Mouse (Mus musculus): ENCODE results near the gene Camta1. TPM values are rescaled to one million over a fixed set of nuclear protein-coding genes. Genes with fewer than 3 reads are reported as not detected.
"Not testable (repeated sequence)": the region's sequence is repeated elsewhere in the genome, so short reads cannot be mapped to it uniquely, and the experiment has no call there.

Camta1 gene
- polyA plus RNA-seq, 1 experiment = 124 TPM

DNA sequence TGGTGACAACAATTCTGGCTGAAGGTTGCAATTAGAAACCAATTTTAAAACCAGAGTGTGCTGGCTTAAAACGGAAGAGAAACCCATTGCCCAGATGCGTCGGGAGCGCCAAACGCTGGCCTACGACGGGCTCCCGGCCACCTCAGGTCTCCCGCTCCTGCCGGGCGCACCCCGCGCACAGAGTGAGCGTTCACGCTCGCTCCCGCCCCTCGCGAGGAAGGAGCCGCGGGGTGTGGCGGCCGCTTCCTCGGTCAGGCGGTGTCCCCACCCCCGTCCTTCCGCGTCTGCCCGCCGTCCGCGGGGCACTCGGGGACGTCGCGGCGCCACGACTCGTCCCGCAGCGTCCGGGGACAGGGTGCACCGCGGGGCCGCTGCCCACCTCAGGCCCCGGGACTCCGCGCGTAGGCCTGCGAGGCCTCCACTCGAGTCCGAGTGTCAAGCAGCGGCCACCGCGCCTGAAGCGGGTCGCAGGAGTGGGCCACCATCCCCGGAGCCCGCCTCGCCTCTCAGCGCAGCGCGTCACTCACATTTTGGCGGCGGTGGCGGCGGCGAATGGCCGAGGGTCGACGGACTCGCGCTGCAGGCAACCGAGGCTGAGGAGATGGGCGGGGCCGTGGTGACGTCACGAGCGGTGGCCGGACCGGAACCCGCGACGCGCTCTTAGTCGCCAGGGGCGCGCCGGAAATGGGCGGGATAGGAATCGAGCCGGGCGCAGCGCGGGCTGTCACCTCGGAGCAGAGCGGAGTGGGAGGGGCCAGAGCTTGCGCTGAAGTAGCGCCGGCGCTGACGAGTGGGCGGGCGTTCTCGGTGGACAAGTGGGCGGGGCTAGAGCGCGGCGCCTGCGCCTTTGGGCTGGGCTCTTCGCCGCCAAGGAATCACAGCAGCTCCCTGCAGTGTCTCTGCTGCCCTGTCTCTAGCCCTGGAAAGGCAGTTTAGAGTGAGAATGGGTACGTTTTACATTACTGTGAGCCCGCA, 804.0 kb downstream of the Camta1 start, which contains the start of gene Vamp3:
TSS of gene Vamp3 (minus strand) at position 617 of the 975 bp plus-strand sequence.
- peak; percentile 96 to 99 for DNase-seq (ENCODE audit: extremely low spot score in 1 of 2, low spot score in 1 of 2)

DNA sequence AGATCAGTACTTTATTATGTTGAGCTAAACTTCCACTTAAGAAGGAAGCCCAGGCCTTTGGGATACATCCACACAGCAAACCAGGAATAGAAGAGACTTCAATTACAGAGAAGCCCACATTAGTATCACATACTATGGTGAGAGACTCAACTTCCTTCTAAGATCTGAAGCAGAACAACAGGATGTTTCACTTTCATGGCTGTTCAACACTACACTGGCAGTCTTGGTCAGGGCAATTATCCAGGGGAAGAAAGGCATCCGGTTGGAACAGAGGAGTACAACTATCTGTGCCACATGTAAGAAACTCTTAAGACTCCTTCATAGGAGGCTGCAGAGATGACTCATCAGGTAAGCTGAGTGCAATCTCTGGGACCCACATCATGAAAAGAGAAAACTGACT, 810.5 kb downstream of the Camta1 start:
- no peak for DNase-seq (ENCODE audit: extremely low spot score in 1 of 2, low spot score in 1 of 2)

DNA sequence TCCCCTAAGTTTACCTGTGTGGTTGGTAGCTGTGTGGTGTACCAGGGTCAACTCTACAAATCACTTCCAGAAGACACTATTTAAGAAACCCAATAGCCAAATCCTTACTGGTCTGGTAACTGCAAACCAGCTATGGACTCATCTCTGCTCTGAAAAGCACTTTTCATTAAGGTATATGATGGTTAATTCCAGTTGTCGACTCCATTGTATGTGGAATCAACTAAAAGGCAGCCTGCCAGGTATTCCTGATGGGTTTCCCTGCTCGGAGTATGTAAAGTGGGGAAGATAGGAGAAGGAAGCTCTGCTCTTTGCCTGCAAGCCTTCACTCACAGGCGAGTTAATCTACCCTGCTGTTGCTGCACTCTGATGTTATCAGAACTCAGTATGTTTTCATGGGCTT, 815.2 kb downstream of the Camta1 start:
- no peak for DNase-seq (ENCODE audit: extremely low spot score in 1 of 2, low spot score in 1 of 2)

- DNase-seq (ENCODE audit: extremely low spot score in 1 of 2, low spot score in 1 of 2) = peak; percentile 54 to 66
Measured at GRCm38 (mm10) chr4:151044944-151045570, 816.6 kb downstream of the Camta1 start.

GRCm38 (mm10) chr4:151044037-151044943, 817.4 kb downstream of the Camta1 start, which contains the start of gene Per3:
Gene Per3, minus strand, starts transcription at chr4:151044665.
- DNase-seq (ENCODE audit: extremely low spot score in 1 of 2, low spot score in 1 of 2) = peak; percentile 92 to 97

GRCm38 (mm10) chr4:151043281-151043680, 818.4 kb downstream of the Camta1 start:
- no peak for DNase-seq (ENCODE audit: extremely low spot score in 1 of 2, low spot score in 1 of 2)

- DNase-seq (ENCODE audit: extremely low spot score in 1 of 2, low spot score in 1 of 2) = peak; percentile 42 to 57
Measured at GRCm38 (mm10) chr4:151041506-151041905, 820.2 kb downstream of the Camta1 start.

- DNase-seq (ENCODE audit: extremely low spot score in 1 of 2, low spot score in 1 of 2) = no peak
Measured at GRCm38 (mm10) chr4:151037800-151038199, 823.9 kb downstream of the Camta1 start.

GRCm38 (mm10) chr4:151036521-151036920, 825.2 kb downstream of the Camta1 start:
- DNase-seq (ENCODE audit: extremely low spot score in 1 of 2, low spot score in 1 of 2) = no peak

GRCm38 (mm10) chr4:151027001-151027400, 834.7 kb downstream of the Camta1 start:
- peak in 1 of 2 experiments; percentile 57 for DNase-seq (ENCODE audit: extremely low spot score in 1 of 2, low spot score in 1 of 2)

DNA sequence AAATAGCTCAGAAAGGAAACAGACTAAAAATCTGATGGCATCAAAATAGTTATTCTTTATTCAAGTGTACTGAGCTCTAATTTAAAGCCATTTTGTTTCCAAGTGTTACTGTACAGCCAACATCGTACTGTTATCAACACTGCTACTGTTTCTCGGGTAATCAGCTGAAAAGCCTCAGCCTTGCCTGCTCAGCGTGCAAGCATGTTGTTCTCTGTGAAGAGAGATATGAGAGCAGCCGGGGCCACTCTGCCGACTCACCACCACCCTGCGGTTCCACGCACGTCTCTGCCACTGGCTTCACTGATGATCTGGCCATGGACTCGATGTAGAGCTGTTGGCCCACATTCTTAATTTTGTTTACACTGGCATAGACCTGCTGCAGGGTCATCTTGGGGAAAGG, 837.5 kb downstream of the Camta1 start:
- DNase-seq (ENCODE audit: extremely low spot score in 1 of 2, low spot score in 1 of 2) = no peak

DNA sequence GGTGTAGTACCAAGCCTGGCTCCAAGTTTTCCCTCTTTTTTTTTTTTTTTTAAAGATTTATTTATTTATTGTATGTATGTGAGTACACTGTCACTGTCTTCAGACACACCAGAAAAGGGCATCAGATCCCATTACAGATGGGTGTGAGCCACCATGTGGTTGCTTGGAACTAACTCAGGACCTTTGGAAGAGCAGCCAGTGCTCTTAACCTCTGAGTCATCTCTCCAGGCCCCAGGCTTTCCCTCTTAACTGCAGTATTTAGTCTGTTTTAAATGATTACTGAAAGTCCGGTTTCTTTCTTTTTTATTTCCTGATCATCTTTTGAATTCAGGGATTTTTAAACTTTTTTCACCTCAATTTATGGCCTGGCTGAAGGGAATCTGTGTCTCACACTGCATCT, 844.3 kb downstream of the Camta1 start:
- DNase-seq (ENCODE audit: extremely low spot score in 1 of 2, low spot score in 1 of 2) = not testable (repeated sequence)

DNA sequence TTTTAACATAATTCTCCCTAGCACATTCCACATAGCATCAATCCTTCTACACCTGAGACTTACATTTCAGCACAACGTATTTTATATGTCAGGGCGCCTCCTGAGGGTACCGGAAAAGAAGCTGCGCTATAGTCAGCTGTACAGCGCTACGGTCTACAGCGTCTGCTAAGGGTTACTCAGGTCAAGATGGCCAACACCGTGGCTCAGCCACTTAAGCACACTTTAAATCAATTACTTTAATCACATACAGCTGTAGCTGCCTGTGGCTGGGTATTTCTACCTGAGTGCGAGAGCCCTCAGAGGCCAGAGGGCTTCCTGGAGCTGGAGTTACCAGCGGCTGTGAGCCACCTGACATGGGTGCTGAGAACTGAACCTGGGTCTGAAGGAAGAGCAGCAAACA, 845.7 kb downstream of the Camta1 start:
- DNase-seq (ENCODE audit: extremely low spot score in 1 of 2, low spot score in 1 of 2) = no peak

GRCm38 (mm10) chr4:151010316-151010715, 851.4 kb downstream of the Camta1 start:
- no peak for DNase-seq (ENCODE audit: extremely low spot score in 1 of 2, low spot score in 1 of 2)

DNA sequence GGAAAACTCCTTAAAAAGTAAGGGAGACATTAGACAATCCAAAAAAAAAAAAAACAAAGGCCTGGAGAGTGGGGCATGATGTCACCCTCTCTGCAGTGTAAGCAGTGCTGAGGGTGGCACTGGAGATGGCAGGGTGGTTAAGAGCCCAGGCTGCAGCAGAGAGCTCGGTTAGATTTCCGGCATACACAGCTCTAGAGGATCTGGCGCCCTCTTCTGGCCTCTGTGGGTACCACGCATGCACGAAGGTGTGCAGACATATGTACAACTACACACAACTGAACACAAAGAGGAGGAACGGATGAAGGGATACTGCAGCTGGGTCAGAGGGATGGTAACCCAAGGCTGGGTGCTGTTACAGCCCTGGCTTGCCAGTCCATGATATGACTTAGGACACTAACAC, 854.7 kb downstream of the Camta1 start:
- DNase-seq (ENCODE audit: extremely low spot score in 1 of 2, low spot score in 1 of 2) = peak in 1 of 2 experiments; percentile 56

GRCm38 (mm10) chr4:151005656-151006318, 855.9 kb downstream of the Camta1 start:
- DNase-seq (ENCODE audit: extremely low spot score in 1 of 2, low spot score in 1 of 2) = no peak

GRCm38 (mm10) chr4:151001397-151001796, 860.3 kb downstream of the Camta1 start:
- no peak for DNase-seq (ENCODE audit: extremely low spot score in 1 of 2, low spot score in 1 of 2)

- DNase-seq (ENCODE audit: extremely low spot score in 1 of 2, low spot score in 1 of 2) = no peak
Measured at GRCm38 (mm10) chr4:150998626-150999025, 863.0 kb downstream of the Camta1 start.

DNA sequence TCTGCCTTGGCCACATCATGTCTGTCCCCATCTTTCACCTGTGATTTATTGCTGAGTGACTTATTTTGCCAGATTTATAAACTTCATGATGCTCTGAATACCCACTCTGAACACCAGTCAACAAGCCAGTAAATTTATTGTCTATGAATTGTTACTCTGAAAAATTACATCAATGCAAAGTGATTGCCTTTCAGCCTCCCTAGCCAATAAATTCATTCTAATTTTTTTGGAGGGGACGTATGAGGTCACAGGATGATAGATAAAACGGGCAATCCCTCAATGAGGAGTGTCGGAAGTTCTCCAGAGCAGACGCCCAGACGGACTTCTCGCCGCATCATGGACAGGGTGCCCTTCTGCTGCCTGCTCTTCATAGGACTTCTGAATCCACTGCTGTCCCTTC, 864.9 kb downstream of the Camta1 start, which contains the start of gene Uts2:
TSS of gene Uts2 (plus strand) at position 301 of the 400 bp plus-strand sequence.
- no peak for DNase-seq (ENCODE audit: extremely low spot score in 1 of 2, low spot score in 1 of 2)

- peak in 1 of 2 experiments; percentile 14 for DNase-seq (ENCODE audit: extremely low spot score in 1 of 2, low spot score in 1 of 2)
Measured at GRCm38 (mm10) chr4:150990148-150990547, 871.5 kb downstream of the Camta1 start.
